Mouse (Mus musculus): ENCODE results near the gene Ramp1.

Gene Ramp1

GRCm38 (mm10) chr1:91239112-91239511 lies 59.5 kb downstream of the Ramp1 start:
- in situ Hi-C loops (cut with MboI): no loop called here

GRCm38 (mm10) chr1:91239800-91240199 lies 60.2 kb downstream of the Ramp1 start:
- in situ Hi-C loops (cut with MboI): loop anchor here (5.0 to 10.0 kb wide), 2 partner anchors 57 to 195 kb away; no protein-coding TSS in a partner anchor

GRCm38 (mm10) chr1:91240685-91241084 lies 61.1 kb downstream of the Ramp1 start:
- in situ Hi-C loops (cut with MboI): loop anchor here (5.0 to 10.0 kb wide), 2 partner anchors 58 to 196 kb away; no protein-coding TSS in a partner anchor

- in situ Hi-C loops (cut with MboI): loop anchor here (5.0 to 10.0 kb wide), 2 partner anchors 59 to 196 kb away; no protein-coding TSS in a partner anchor
These were observed 61.6 kb downstream of the Ramp1 start for GRCm38 (mm10) chr1:91241249-91241648.

- in situ Hi-C loops (cut with MboI): loop anchor here (10.0 kb wide), 1 partner anchor 203 kb away; no protein-coding TSS in a partner anchor
These were observed 68.6 kb downstream of the Ramp1 start for GRCm38 (mm10) chr1:91248242-91248641.

- in situ Hi-C loops (cut with MboI): loop anchor here (10.0 kb wide), 1 partner anchor 204 kb away; no protein-coding TSS in a partner anchor
These were observed 69.3 kb downstream of the Ramp1 start for GRCm38 (mm10) chr1:91248970-91249369.

- in situ Hi-C loops (cut with MboI): loop anchor here (10.0 kb wide), 1 partner anchor 205 kb away; no protein-coding TSS in a partner anchor
These were observed 70.2 kb downstream of the Ramp1 start, which contains the start of gene Ube2f for GRCm38 (mm10) chr1:91249564-91250414. TSS of gene Ube2f (plus strand) at chr1:91250304.

GRCm38 (mm10) chr1:91250415-91251147 lies 71.0 kb downstream of the Ramp1 start:
- in situ Hi-C loops (cut with MboI): no loop called here

GRCm38 (mm10) chr1:91251148-91251650 lies 71.6 kb downstream of the Ramp1 start:
- in situ Hi-C loops (cut with MboI): no loop called here

- in situ Hi-C loops (cut with MboI): no loop called here
These were observed 72.3 kb downstream of the Ramp1 start for GRCm38 (mm10) chr1:91251927-91252326.

GRCm38 (mm10) chr1:91257918-91258317 lies 78.3 kb downstream of the Ramp1 start:
- in situ Hi-C loops (cut with MboI): no loop called here

- in situ Hi-C loops (cut with MboI): no loop called here
These were observed 80.2 kb downstream of the Ramp1 start for GRCm38 (mm10) chr1:91259794-91260193.

- in situ Hi-C loops (cut with MboI): no loop called here
These were observed 82.9 kb downstream of the Ramp1 start for GRCm38 (mm10) chr1:91262508-91262907.

GRCm38 (mm10) chr1:91272260-91272659 lies 92.6 kb downstream of the Ramp1 start:
- in situ Hi-C loops (cut with MboI): no loop called here
